Mouse (Mus musculus) embryonic facial prominence, embryonic 13.5 days (tissue): ENCODE measurements around the gene March7. TPM values are rescaled to one million over a fixed set of nuclear protein-coding genes. Genes with fewer than 3 reads are reported as not detected.
A peak's percentile ranks its signal among the peaks of the same experiment; 100 is the strongest.

Source experiments
- ATAC-seq: fragments of 200-750 bp; cut with Nextera tagmentation; 2 replicates; pipeline ENCODE4 v1.8.0; 2017; ENCODE audit warnings: low read depth; ENCODE audit not compliant: insufficient number of reproducible peaks, insufficient read depth, low FRiP score, low TSS enrichment
- H3K27ac ChIP-seq: fragments of 300-500 bp; sonication (generic); 2 replicates; pipeline ENCODE4 v1.5.1; 2015; ENCODE audit warnings: moderate library complexity, mild to moderate bottlenecking, inconsistent platforms
- H3K27me3 ChIP-seq: fragments of 300-500 bp; sonication (generic); 2 replicates; pipeline ENCODE4 v1.6.1; 2015; ENCODE audit warnings: mild to moderate bottlenecking, inconsistent platforms
- H3K36me3 ChIP-seq: fragments of 300-500 bp; sonication (generic); 2 replicates; pipeline ENCODE4 v1.6.1; 2015; ENCODE audit warnings: mild to moderate bottlenecking, inconsistent platforms
- H3K4me1 ChIP-seq: fragments of 300-500 bp; sonication (generic); 2 replicates; pipeline ENCODE4 v1.6.1; 2015; ENCODE audit warnings: inconsistent platforms
- H3K4me2 ChIP-seq: fragments of 300-500 bp; sonication (generic); 2 replicates; pipeline ENCODE4 v1.6.1; 2015; ENCODE audit warnings: moderate library complexity, mild to moderate bottlenecking, inconsistent platforms
- H3K4me3 ChIP-seq: fragments of 300-500 bp; sonication (generic); 2 replicates; pipeline ENCODE4 v1.5.1; 2015; ENCODE audit warnings: mild to moderate bottlenecking, inconsistent platforms
- H3K9ac ChIP-seq: fragments of 300-500 bp; sonication (generic); 2 replicates; pipeline ENCODE4 v1.6.1; 2015; ENCODE audit warnings: mild to moderate bottlenecking, inconsistent platforms
- H3K9me3 ChIP-seq: fragments of 300-500 bp; sonication (generic); 2 replicates; pipeline ENCODE4 v1.6.1; 2016; ENCODE audit warnings: inconsistent platforms
- WGBS: fragments of 180-500 bp; shearing (Covaris S2); methylation state at CpG from one replicate; pipeline ENCODE4 v1.1.7; 2015; ENCODE audit warnings: mixed read lengths; 5-methylcytosine and 5-hydroxymethylcytosine counted together
- polyA plus RNA-seq: library from polyadenylated mRNA; unstranded; fragments of >200 nt; fragmentation: Nextera tagmentation; extraction: Ambion mirVana; gene quantifications from 2 replicates; pipeline ENCODE4 v1.2.1, GENCODE M21; 2015

The March7 gene
- 93.8 and 99.3 TPM in 2 replicates for polyA plus RNA-seq

GRCm38 (mm10) chr2:60209703-60210651, at the start of gene March7, which contains the start of gene Baz2b:
TSS of gene March7 (plus strand) at chr2:60209887.
TSS of gene Baz2b (minus strand) at chr2:60209839.
- H3K9me3 ChIP-seq = no peaks in the 10 kb centered on the region
- no peaks in the 10 kb centered on the region for H3K27me3 ChIP-seq
- peaks cover 22% of the 10 kb centered on the region for H3K36me3 ChIP-seq
- WGBS = under 1% methylated on average over 64 of the region's 109 CpGs
- peak within 1 kb of the TSS; percentile 83 for H3K4me3 ChIP-seq
- H3K27ac ChIP-seq = peak within 1 kb of the TSS; percentile 91
- H3K4me2 ChIP-seq = peak within 1 kb of the TSS; percentile 79
- H3K4me1 ChIP-seq = peaks cover 33% of the 10 kb centered on the region
- peak; percentile 89 for ATAC-seq
- peak within 1 kb of the TSS; percentile 96 for H3K9ac ChIP-seq

GRCm38 (mm10) chr2:60163744-60164143, 45.9 kb upstream of the March7 start:
- Histone ChIP-seq H3K36me3 (peaks cover 1% of the 10 kb centered on the region; the same call in 1 of the 2 replicates), H3K4me2 (no peak overlapping the region), H3K9ac (no peak overlapping the region), H3K27me3 (no peaks in the 10 kb centered on the region), H3K9me3 (no peaks in the 10 kb centered on the region), H3K4me1 (no peaks in the 10 kb centered on the region), H3K27ac (no peak overlapping the region), H3K4me3 (no peak overlapping the region)
- no peak for ATAC-seq
- WGBS = 70% methylated on average over 2 of the region's 2 CpGs

GRCm38 (mm10) chr2:60165679-60166078, 44.0 kb upstream of the March7 start:
- no peak overlapping the region for H3K4me3 ChIP-seq
- ATAC-seq = no peak
- no peaks in the 10 kb centered on the region for H3K27me3 ChIP-seq
- H3K4me2 ChIP-seq = no peak overlapping the region
- no peak overlapping the region for H3K27ac ChIP-seq
- no peak overlapping the region for H3K9ac ChIP-seq
- no peaks in the 10 kb centered on the region for H3K36me3 ChIP-seq
- H3K4me1 ChIP-seq = no peaks in the 10 kb centered on the region
- WGBS = 93% methylated on average over 11 of the region's 11 CpGs
- H3K9me3 ChIP-seq = no peaks in the 10 kb centered on the region

GRCm38 (mm10) chr2:60166878-60167277, 42.8 kb upstream of the March7 start:
- Histone ChIP-seq H3K4me2 (no peak overlapping the region), H3K4me3 (no peak overlapping the region), H3K27ac (no peak overlapping the region), H3K9me3 (no peaks in the 10 kb centered on the region), H3K9ac (no peak overlapping the region), H3K36me3 (no peaks in the 10 kb centered on the region), H3K4me1 (peaks cover 11% of the 10 kb centered on the region), H3K27me3 (no peaks in the 10 kb centered on the region)
- no peak for ATAC-seq
- 92% methylated on average over 4 of the region's 4 CpGs for WGBS

GRCm38 (mm10) chr2:60171786-60172530, 37.7 kb upstream of the March7 start:
- no peak overlapping the region for H3K4me3 ChIP-seq
- 53% methylated on average over 7 of the region's 7 CpGs for WGBS
- 0 out of 2 replicates have a peak, but pooled peaks cover 4% of the 10 kb centered on the region for H3K9me3 ChIP-seq
- H3K4me2 ChIP-seq = no peak overlapping the region
- H3K36me3 ChIP-seq = no peaks in the 10 kb centered on the region
- H3K4me1 ChIP-seq = peaks cover 14% of the 10 kb centered on the region
- H3K27me3 ChIP-seq = no peaks in the 10 kb centered on the region
- ATAC-seq = no peak
- H3K27ac ChIP-seq = peak overlapping the region; percentile 33; the same call in 1 of the 2 replicates
- no peak overlapping the region for H3K9ac ChIP-seq

GRCm38 (mm10) chr2:60172531-60172914, 37.2 kb upstream of the March7 start:
- WGBS = 77% methylated on average over 2 of the region's 2 CpGs

GRCm38 (mm10) chr2:60173190-60173589, 36.5 kb upstream of the March7 start:
- no peak for ATAC-seq

More at GRCm38 (mm10) chr2:60172531-60172914, 37.2 kb upstream of the March7 start:
- H3K27ac ChIP-seq = no peak overlapping the region
- H3K4me2 ChIP-seq = no peak overlapping the region
- no peaks in the 10 kb centered on the region for H3K27me3 ChIP-seq
- no peaks in the 10 kb centered on the region for H3K36me3 ChIP-seq
- peaks cover 14% of the 10 kb centered on the region for H3K4me1 ChIP-seq
- ATAC-seq = no peak
- 0 out of 2 replicates have a peak, but pooled peaks cover 4% of the 10 kb centered on the region for H3K9me3 ChIP-seq
- no peak overlapping the region for H3K9ac ChIP-seq
- H3K4me3 ChIP-seq = no peak overlapping the region

GRCm38 (mm10) chr2:60173595-60173994, 36.1 kb upstream of the March7 start:
- Histone ChIP-seq H3K27ac (no peak overlapping the region), H3K9me3 (0 out of 2 replicates have a peak, but pooled peaks cover 4% of the 10 kb centered on the region), H3K4me2 (no peak overlapping the region), H3K4me3 (no peak overlapping the region), H3K4me1 (peaks cover 14% of the 10 kb centered on the region), H3K27me3 (no peaks in the 10 kb centered on the region), H3K36me3 (no peaks in the 10 kb centered on the region), H3K9ac (no peak overlapping the region)
- 82% methylated on average over 4 of the region's 4 CpGs for WGBS
- ATAC-seq = no peak

More at GRCm38 (mm10) chr2:60173190-60173589, 36.5 kb upstream of the March7 start:
- H3K9me3 ChIP-seq = 0 out of 2 replicates have a peak, but pooled peaks cover 4% of the 10 kb centered on the region
- WGBS = 62% methylated on average over 3 of the region's 3 CpGs
- no peaks in the 10 kb centered on the region for H3K36me3 ChIP-seq
- no peak overlapping the region for H3K27ac ChIP-seq
- H3K4me1 ChIP-seq = peaks cover 14% of the 10 kb centered on the region
- no peak overlapping the region for H3K4me2 ChIP-seq
- no peak overlapping the region for H3K4me3 ChIP-seq
- H3K9ac ChIP-seq = no peak overlapping the region
- H3K27me3 ChIP-seq = no peaks in the 10 kb centered on the region

- Histone ChIP-seq H3K9ac (no peak overlapping the region), H3K27me3 (no peaks in the 10 kb centered on the region), H3K9me3 (0 out of 2 replicates have a peak, but pooled peaks cover 4% of the 10 kb centered on the region), H3K4me3 (no peak overlapping the region), H3K27ac (no peak overlapping the region), H3K4me2 (no peak overlapping the region), H3K4me1 (peaks cover 14% of the 10 kb centered on the region), H3K36me3 (no peaks in the 10 kb centered on the region)
- ATAC-seq = no peak
- WGBS = 90% methylated on average over 3 of the region's 4 CpGs
These were observed 34.6 kb upstream of the March7 start for GRCm38 (mm10) chr2:60175078-60175477.

GRCm38 (mm10) chr2:60176087-60176486, 33.6 kb upstream of the March7 start:
- no peak for ATAC-seq
- Histone ChIP-seq H3K4me1 (peaks cover 11% of the 10 kb centered on the region), H3K4me2 (no peak overlapping the region), H3K9ac (no peak overlapping the region), H3K27me3 (no peaks in the 10 kb centered on the region), H3K27ac (no peak overlapping the region), H3K4me3 (no peak overlapping the region), H3K9me3 (0 out of 2 replicates have a peak, but pooled peaks cover 4% of the 10 kb centered on the region), H3K36me3 (no peaks in the 10 kb centered on the region)
- 85% methylated on average over 5 of the region's 5 CpGs for WGBS

GRCm38 (mm10) chr2:60177490-60177889, 32.2 kb upstream of the March7 start:
- Histone ChIP-seq H3K9me3 (0 out of 2 replicates have a peak, but pooled peaks cover 4% of the 10 kb centered on the region), H3K27ac (no peak overlapping the region), H3K4me2 (no peak overlapping the region), H3K4me3 (no peak overlapping the region), H3K9ac (no peak overlapping the region), H3K4me1 (no peaks in the 10 kb centered on the region), H3K36me3 (no peaks in the 10 kb centered on the region), H3K27me3 (no peaks in the 10 kb centered on the region)
- ATAC-seq = no peak
- WGBS = 81% methylated on average over 3 of the region's 3 CpGs
